Mouse (Mus musculus) kidney, embryonic 14.5 days (tissue): ENCODE measurements around the gene Rims1. TPM values are rescaled to one million over a fixed set of nuclear protein-coding genes. Genes with fewer than 3 reads are reported as not detected.

Experiments
- ATAC-seq: fragments of 200-750 bp; cut with Nextera tagmentation; 2 replicates; pipeline ENCODE4 v1.8.0; 2017; ENCODE audit warnings: moderate number of reproducible peaks, mild to moderate bottlenecking, moderate TSS enrichment, moderate library complexity; ENCODE audit not compliant: low FRiP score, low TSS enrichment
- H3K27ac ChIP-seq: fragments of 300-500 bp; sonication (generic); 2 replicates; pipeline ENCODE4 v1.5.1; 2014; ENCODE audit warnings: low read depth, mild to moderate bottlenecking, low read length, moderate library complexity, mixed read lengths
- H3K27me3 ChIP-seq: fragments of 300-500 bp; sonication (generic); 2 replicates; pipeline ENCODE4 v1.6.1; 2014; ENCODE audit warnings: mild to moderate bottlenecking, low read length; ENCODE audit not compliant: control insufficient read depth, insufficient read depth
- H3K36me3 ChIP-seq: fragments of 300-500 bp; sonication (generic); 2 replicates; pipeline ENCODE4 v1.6.1; 2014; ENCODE audit warnings: low read length, mixed read lengths; ENCODE audit not compliant: control insufficient read depth, insufficient read depth
- H3K4me1 ChIP-seq: fragments of 300-500 bp; sonication (generic); 2 replicates; pipeline ENCODE4 v1.6.1; 2014; ENCODE audit warnings: low read length, mixed read lengths; ENCODE audit not compliant: control insufficient read depth, insufficient read depth
- H3K4me2 ChIP-seq: fragments of 300-500 bp; sonication (generic); replicated peaks from 2 replicates; pipeline ENCODE4 v1.6.1; 2014; ENCODE audit warnings: low read depth, mild to moderate bottlenecking, low read length
- H3K4me3 ChIP-seq: fragments of 300-500 bp; sonication (generic); 2 replicates; pipeline ENCODE4 v1.5.1; 2014; ENCODE audit warnings: mild to moderate bottlenecking, low read length
- H3K9ac ChIP-seq: fragments of 300-500 bp; sonication (generic); 2 replicates; pipeline ENCODE4 v1.6.1; 2014; ENCODE audit warnings: low read depth, mild to moderate bottlenecking, low read length, moderate library complexity
- H3K9me3 ChIP-seq: fragments of 300-500 bp; sonication (generic); 2 replicates; pipeline ENCODE4 v1.6.1; 2016; ENCODE audit warnings: low read length; ENCODE audit not compliant: control insufficient read depth
- WGBS: fragments of 180-500 bp; shearing (Covaris S2); extraction: QIAGEN DNeasy Blood & Tissue Kit; methylation state at CpG from one replicate; pipeline ENCODE4 v1.1.7; 2014; 5-methylcytosine and 5-hydroxymethylcytosine counted together
- polyA plus RNA-seq: library from polyadenylated mRNA; unstranded; fragments of >200 nt; fragmentation: Nextera tagmentation; extraction: Ambion mirVana; gene quantifications from 2 replicates; pipeline ENCODE4 v1.2.1, GENCODE M21; 2014

The Rims1 gene
- polyA plus RNA-seq, 1 experiment from 2014 or later: 0.93 TPM

DNA sequence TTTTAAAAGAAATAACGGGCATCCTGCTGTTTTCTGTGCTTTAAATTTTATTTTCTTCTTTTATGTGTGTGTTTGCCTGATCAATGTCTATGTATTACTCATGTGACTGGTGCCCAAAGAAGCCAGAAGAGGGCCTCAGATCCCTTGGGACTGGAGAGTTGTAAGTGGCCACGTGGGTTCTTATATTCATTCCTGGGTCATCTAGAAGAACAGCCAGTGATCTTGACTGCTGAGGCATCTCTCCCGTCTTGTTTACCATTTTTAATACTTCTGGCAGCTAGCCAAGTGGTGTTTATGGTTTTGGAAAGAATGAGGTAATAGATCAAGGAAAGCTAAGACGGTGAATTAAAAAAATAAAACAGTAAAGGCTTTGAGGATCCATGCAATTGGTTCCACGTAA lies 178.8 kb downstream of the Rims1 start:
- no peak for ATAC-seq
- WGBS: 51% methylated on average over 5 of the region's 5 CpGs
- Histone ChIP-seq H3K4me2 (no peak overlapping the region), H3K4me3 (no peak overlapping the region), H3K27ac (no peak overlapping the region), H3K27me3 (no peaks in the 10 kb centered on the region), H3K4me1 (no peaks in the 10 kb centered on the region), H3K36me3 (no peaks in the 10 kb centered on the region), H3K9me3 (no peaks in the 10 kb centered on the region), H3K9ac (no peak overlapping the region)

DNA sequence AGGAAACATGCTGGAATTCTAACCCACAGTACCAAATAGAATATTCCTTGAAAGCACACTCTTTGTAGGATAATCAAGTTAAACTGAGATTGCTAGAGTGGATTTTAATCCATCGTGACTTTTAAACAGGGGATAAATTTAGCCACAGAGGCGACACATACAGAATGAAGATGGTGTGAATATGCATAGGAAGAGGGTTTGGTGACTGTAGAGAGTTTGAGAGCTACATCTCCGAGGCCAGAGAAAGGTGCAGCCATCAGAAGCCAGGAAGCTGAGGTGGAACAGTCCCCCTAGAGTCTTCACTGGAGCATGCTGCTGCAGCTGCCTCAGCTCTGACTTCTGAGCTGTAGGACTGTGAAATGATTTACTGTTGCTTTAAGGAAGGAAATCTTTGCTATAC lies 179.5 kb downstream of the Rims1 start:
- 67% methylated on average over 3 of the region's 3 CpGs for WGBS

DNA sequence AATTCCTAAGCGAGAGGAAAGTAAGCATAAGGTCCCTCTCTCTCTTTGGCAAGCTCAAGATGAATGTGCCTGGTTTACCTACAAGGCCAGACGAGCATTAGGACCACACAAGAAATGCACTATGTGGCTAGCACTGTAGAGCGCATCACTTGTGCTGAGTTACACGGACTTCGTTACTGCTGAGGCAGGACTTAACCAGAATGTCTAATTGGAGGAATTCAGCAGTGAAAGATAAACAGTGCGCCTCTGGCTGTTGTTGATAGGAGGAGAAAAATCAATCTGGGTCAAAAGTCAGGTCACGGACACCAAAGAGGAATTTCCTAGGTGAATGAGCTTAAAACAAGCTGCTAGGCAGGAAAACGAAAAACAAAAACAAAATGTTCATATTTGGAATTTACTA lies 185.0 kb downstream of the Rims1 start:
- H3K4me2 ChIP-seq: no peak overlapping the region
- no peaks in the 10 kb centered on the region for H3K27me3 ChIP-seq
- H3K4me1 ChIP-seq: no peaks in the 10 kb centered on the region
- no peak overlapping the region for H3K27ac ChIP-seq
- no peaks in the 10 kb centered on the region for H3K36me3 ChIP-seq
- H3K9me3 ChIP-seq: no peaks in the 10 kb centered on the region
- H3K9ac ChIP-seq: no peak overlapping the region
- no peak for ATAC-seq
- WGBS: 69% methylated on average over 8 of the region's 8 CpGs
- H3K4me3 ChIP-seq: no peak overlapping the region

More for the DNA sequence above, 179.5 kb downstream of the Rims1 start:
- no peak overlapping the region for H3K27ac ChIP-seq
- no peaks in the 10 kb centered on the region for H3K4me1 ChIP-seq
- no peaks in the 10 kb centered on the region for H3K27me3 ChIP-seq
- no peak for ATAC-seq
- no peak overlapping the region for H3K9ac ChIP-seq
- H3K4me2 ChIP-seq: no peak overlapping the region
- H3K4me3 ChIP-seq: no peak overlapping the region
- H3K9me3 ChIP-seq: no peaks in the 10 kb centered on the region
- no peaks in the 10 kb centered on the region for H3K36me3 ChIP-seq

DNA sequence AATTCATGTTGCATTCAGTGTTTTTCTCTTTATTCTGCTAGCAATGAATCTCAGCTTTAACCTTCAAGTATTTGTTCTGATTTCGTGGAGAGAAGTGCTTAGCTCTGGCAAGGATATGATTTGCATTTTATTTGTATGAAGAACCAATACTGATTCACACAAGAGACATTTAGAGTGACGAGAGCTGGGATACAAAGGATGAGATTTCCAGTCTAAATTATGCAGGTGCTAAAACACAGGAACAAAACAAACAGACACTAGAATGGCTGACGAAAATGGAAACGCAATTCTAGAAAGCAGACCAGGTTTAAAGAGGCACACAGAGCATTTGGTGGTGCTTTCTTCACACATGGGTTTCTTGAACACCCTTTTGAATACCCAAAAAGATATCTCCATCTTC lies 190.2 kb downstream of the Rims1 start:
- Histone ChIP-seq H3K9me3 (no peaks in the 10 kb centered on the region), H3K9ac (no peak overlapping the region), H3K4me2 (no peak overlapping the region), H3K4me3 (no peak overlapping the region), H3K27ac (no peak overlapping the region), H3K36me3 (no peaks in the 10 kb centered on the region), H3K27me3 (no peaks in the 10 kb centered on the region), H3K4me1 (no peaks in the 10 kb centered on the region)
- WGBS: 78% methylated on average over 4 of the region's 4 CpGs
- ATAC-seq: no peak

DNA sequence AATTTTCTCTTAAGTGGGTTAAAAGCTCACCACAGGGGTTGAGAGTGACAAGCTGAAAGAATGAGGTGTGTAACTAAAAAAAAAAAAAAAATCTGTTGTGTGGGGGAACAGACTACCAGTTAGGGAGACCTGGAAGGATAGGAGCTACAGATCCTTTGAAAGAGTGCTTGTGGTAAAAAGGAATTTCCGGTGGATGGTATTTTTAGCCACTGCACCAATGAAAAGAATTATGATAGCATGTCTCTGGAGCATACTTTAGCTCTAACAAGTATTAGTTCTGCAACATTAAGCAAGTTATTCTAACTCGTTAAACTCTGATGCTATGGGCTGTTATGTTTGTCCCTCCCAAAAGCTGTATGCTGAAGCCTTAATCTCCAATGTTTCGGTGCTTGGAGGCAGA lies 192.2 kb downstream of the Rims1 start:
- H3K9ac ChIP-seq: no peak overlapping the region
- H3K4me3 ChIP-seq: no peak overlapping the region
- no peaks in the 10 kb centered on the region for H3K4me1 ChIP-seq
- H3K36me3 ChIP-seq: no peaks in the 10 kb centered on the region
- H3K27ac ChIP-seq: no peak overlapping the region
- 50% methylated on average over 3 of the region's 3 CpGs for WGBS
- H3K9me3 ChIP-seq: no peaks in the 10 kb centered on the region
- no peaks in the 10 kb centered on the region for H3K27me3 ChIP-seq
- ATAC-seq: no peak
- H3K4me2 ChIP-seq: no peak overlapping the region

DNA sequence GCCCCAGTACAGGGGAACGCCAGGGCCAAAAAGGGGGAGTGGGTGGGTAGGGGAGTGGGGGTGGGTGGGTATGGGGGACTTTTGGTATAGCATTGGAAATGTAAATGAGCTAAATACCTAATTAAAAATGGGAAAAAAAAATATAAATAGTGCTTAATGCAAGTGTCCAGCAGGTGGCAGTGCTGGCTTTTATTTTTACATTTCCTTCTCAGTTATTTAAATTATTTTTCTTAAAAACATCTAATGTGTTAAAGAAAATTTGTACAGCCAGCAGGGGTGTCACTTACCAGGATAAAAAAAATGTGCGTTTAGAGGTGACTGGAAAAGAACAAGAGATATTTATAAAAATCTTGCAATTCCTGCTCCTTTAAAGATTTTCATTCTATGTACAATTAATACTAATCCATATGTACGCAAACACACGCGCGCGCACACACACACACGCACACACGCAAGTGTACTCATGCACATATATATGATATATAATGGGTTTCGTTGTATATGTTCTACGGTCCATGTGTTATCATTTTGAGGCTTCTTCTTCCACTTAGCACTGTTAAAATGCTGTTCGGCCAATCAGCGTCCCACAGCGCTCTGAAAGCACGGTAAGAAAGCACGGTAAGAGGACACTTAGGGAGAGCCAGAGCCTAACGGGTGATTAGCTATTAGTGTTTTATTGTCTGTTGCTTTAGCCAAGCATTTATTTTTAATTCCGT lies 201.3 kb downstream of the Rims1 start:
- H3K4me1 ChIP-seq: no peaks in the 10 kb centered on the region
- H3K9me3 ChIP-seq: no peaks in the 10 kb centered on the region
- no peak for ATAC-seq
- H3K4me3 ChIP-seq: no peak overlapping the region
- 70% methylated on average over 18 of the region's 18 CpGs for WGBS
- H3K36me3 ChIP-seq: no peaks in the 10 kb centered on the region
- no peak overlapping the region for H3K9ac ChIP-seq
- no peak overlapping the region for H3K27ac ChIP-seq
- H3K4me2 ChIP-seq: no peak overlapping the region
- no peaks in the 10 kb centered on the region for H3K27me3 ChIP-seq

DNA sequence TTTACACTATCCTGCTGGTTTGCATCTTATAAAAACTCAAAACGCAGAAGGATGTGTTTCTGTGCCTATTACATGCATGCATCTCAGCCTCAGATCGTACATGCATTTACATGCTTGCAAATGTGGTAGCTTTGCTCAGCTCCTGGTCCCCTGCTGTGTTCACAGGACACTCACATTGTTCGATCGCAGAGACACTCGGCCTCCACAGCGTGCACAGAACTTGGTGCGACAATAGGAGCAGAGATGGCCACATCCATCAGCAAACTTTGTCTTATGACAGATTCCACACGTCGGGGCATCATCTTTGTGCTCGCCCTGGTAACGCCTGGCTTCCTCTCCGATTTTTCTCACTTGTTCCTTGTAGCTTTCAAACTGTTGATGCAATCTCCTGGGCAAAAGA lies 209.6 kb downstream of the Rims1 start:
- no peak for ATAC-seq
- Histone ChIP-seq H3K4me1 (no peaks in the 10 kb centered on the region), H3K27ac (no peak overlapping the region), H3K9ac (no peak overlapping the region), H3K4me2 (no peak overlapping the region), H3K36me3 (no peaks in the 10 kb centered on the region), H3K9me3 (no peaks in the 10 kb centered on the region), H3K27me3 (no peaks in the 10 kb centered on the region), H3K4me3 (no peak overlapping the region)
- 91% methylated on average over 12 of the region's 12 CpGs for WGBS

DNA sequence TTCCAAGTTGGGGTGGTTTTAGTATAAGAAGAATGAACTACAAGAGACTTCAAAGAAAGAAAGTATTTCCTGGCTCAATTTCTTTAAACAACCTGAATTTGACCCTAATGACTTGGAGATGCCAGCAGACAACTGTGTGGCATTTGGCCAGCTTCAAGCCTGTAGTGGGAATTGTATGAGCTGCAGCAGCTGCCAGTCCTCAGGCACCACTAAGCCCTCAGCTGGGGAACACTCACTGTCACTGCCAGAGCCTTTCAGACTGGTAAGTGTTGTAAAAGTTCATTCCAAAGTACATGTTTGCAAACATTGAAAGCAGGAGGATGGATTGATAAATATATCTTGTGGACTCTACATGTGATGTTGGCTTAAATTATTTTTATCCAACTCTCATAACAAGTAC lies 211.0 kb downstream of the Rims1 start:
- Histone ChIP-seq H3K4me1 (no peaks in the 10 kb centered on the region), H3K27me3 (no peaks in the 10 kb centered on the region), H3K9me3 (no peaks in the 10 kb centered on the region), H3K36me3 (no peaks in the 10 kb centered on the region), H3K4me3 (no peak overlapping the region), H3K4me2 (no peak overlapping the region), H3K9ac (no peak overlapping the region), H3K27ac (no peak overlapping the region)
- no peak for ATAC-seq

DNA sequence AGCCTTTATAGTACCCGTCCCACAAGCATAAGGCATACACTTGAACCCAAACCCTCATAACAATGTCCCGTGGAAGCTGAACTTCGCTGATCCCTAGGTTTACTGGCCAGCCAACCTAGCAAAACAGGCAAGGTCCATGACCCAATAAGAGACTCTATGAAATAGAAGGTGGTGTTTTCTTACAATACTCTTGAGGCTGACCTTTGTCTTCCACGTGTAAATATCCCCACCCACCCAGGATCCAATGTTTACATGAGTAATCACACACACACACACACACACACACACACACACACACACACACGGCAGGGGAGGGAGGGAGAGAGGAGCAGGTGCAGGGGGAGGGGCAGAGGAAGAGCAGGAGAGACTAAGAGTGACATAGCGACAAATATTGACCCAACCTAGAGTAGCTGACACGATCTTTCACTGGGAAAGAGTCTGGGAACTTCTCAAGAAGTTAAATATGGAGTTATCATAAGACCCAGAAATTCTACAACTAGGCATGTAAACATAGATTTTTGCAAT lies 217.9 kb downstream of the Rims1 start:
- no peak overlapping the region for H3K9ac ChIP-seq
- no peaks in the 10 kb centered on the region for H3K36me3 ChIP-seq
- ATAC-seq: no peak
- no peak overlapping the region for H3K4me2 ChIP-seq
- no peaks in the 10 kb centered on the region for H3K27me3 ChIP-seq
- no peak overlapping the region for H3K4me3 ChIP-seq
- WGBS: 74% methylated on average over 7 of the region's 7 CpGs
- H3K27ac ChIP-seq: no peak overlapping the region
- no peaks in the 10 kb centered on the region for H3K9me3 ChIP-seq
- H3K4me1 ChIP-seq: no peaks in the 10 kb centered on the region
